Mouse (Mus musculus) liver, postnatal 0 days (tissue): ENCODE results near the gene Kcnmb2. TPM values are rescaled to one million over a fixed set of nuclear protein-coding genes. Genes with fewer than 3 reads are reported as not detected.

ENCODE experiments used
- ATAC-seq: fragments of 200-750 bp; cut with Nextera tagmentation; 2 replicates; pipeline ENCODE4 v1.8.0; 2017; ENCODE audit warnings: mild to moderate bottlenecking, moderate library complexity
- DNase-seq: peaks from one replicate; pipeline ENCODE4 v3.0.0-alpha.2; 2016
- H3K27ac ChIP-seq: fragments of 300-500 bp; sonication (generic); 2 replicates; pipeline ENCODE4 v1.5.1; 2014; ENCODE audit warnings: antibody characterized with exemption, moderate library complexity, mild to moderate bottlenecking, low read depth
- H3K27me3 ChIP-seq: fragments of 300-500 bp; sonication (generic); 2 replicates; pipeline ENCODE4 v1.6.1; 2014; ENCODE audit warnings: low read length, control low read depth, mixed read lengths; ENCODE audit not compliant: insufficient read depth
- H3K36me3 ChIP-seq: fragments of 300-500 bp; sonication (generic); replicated peaks from 2 replicates; pipeline ENCODE4 v1.6.1; 2014; ENCODE audit warnings: mild to moderate bottlenecking, control low read depth, low read length, moderate library complexity, mixed read lengths; ENCODE audit not compliant: insufficient read depth
- H3K4me1 ChIP-seq: fragments of 300-500 bp; sonication (generic); 2 replicates; pipeline ENCODE4 v1.6.1; 2014; ENCODE audit warnings: antibody characterized with exemption, mild to moderate bottlenecking, control low read depth; ENCODE audit not compliant: insufficient read depth
- H3K4me2 ChIP-seq: fragments of 300-500 bp; sonication (generic); 2 replicates; pipeline ENCODE4 v1.6.1; 2014; ENCODE audit warnings: low read depth, mild to moderate bottlenecking, low read length, moderate library complexity, mixed read lengths
- H3K4me3 ChIP-seq: fragments of 300-500 bp; sonication (generic); 2 replicates; pipeline ENCODE4 v1.5.1; 2014; ENCODE audit warnings: low read depth, low read length
- H3K9ac ChIP-seq: fragments of 300-500 bp; sonication (generic); replicated peaks from 2 replicates; pipeline ENCODE4 v1.6.1; 2014; ENCODE audit warnings: mild to moderate bottlenecking, moderate library complexity
- H3K9me3 ChIP-seq: fragments of 300-500 bp; sonication (generic); 2 replicates; pipeline ENCODE4 v1.6.1; 2016; ENCODE audit warnings: mild to moderate bottlenecking, control low read depth, low read length, mixed read lengths
- CTCF ChIP-seq: sonication (generic); IDR thresholded peaks from 2 replicates; pipeline ENCODE4 v1.5.1; 2016; ENCODE audit warnings: antibody characterized with exemption, low read depth
- EP300 ChIP-seq: IDR thresholded peaks from 2 replicates; pipeline ENCODE4 v1.6.1; 2016; ENCODE audit warnings: antibody characterized with exemption, low read depth, mild to moderate bottlenecking
- WGBS: fragments of 180-500 bp; shearing (Covaris S2); extraction: QIAGEN DNeasy Blood & Tissue Kit; methylation state at CpG from one replicate; pipeline ENCODE4 v1.1.7; 2014; ENCODE audit not compliant: insufficient replicate concordance; 5-methylcytosine and 5-hydroxymethylcytosine counted together
- polyA plus RNA-seq: library from polyadenylated mRNA; unstranded; fragments of >200 nt; fragmentation: Nextera tagmentation; extraction: Ambion mirVana; gene quantifications from 2 replicates; pipeline ENCODE4 v1.2.1, GENCODE M21; 2015

Gene Kcnmb2
- polyA plus RNA-seq, 1 experiment from 2014 or later: 0.12 TPM

GRCm38 (mm10) chr3:32062685-32063084, 160.4 kb downstream of the Kcnmb2 start:
- no peak for DNase-seq
- 67% methylated on average over 3 of the region's 3 CpGs for WGBS
- H3K27ac ChIP-seq: no peak overlapping the region
- no peak overlapping the region for H3K9ac ChIP-seq
- H3K4me3 ChIP-seq: no peak overlapping the region
- H3K4me2 ChIP-seq: no peak overlapping the region
- TF ChIP-seq EP300: no peak
- no peak for TF ChIP-seq CTCF
- no peaks in the 10 kb centered on the region for H3K4me1 ChIP-seq
- no peak for ATAC-seq
- no peaks in the 10 kb centered on the region for H3K36me3 ChIP-seq
- no peaks in the 10 kb centered on the region for H3K9me3 ChIP-seq
- no peaks in the 10 kb centered on the region for H3K27me3 ChIP-seq

- no peaks in the 10 kb centered on the region for H3K4me1 ChIP-seq
- WGBS: 40% methylated on average over 3 of the region's 3 CpGs
These were observed 161.0 kb downstream of the Kcnmb2 start for GRCm38 (mm10) chr3:32063312-32063711.

GRCm38 (mm10) chr3:32067004-32067935, 165.0 kb downstream of the Kcnmb2 start:
- Histone ChIP-seq H3K27me3 (no peaks in the 10 kb centered on the region), H3K4me1 (no peaks in the 10 kb centered on the region), H3K4me2 (no peak overlapping the region), H3K36me3 (no peaks in the 10 kb centered on the region), H3K4me3 (no peak overlapping the region), H3K9me3 (no peaks in the 10 kb centered on the region), H3K9ac (no peak overlapping the region), H3K27ac (no peak overlapping the region)
- peak; percentile 88 for ATAC-seq
- 58% methylated on average over 9 of the region's 9 CpGs for WGBS
- DNase-seq: no peak
- TF ChIP-seq EP300: no peak
- TF ChIP-seq CTCF: no peak

More at GRCm38 (mm10) chr3:32063312-32063711, 161.0 kb downstream of the Kcnmb2 start:
- no peak for DNase-seq
- H3K27me3 ChIP-seq: no peaks in the 10 kb centered on the region
- H3K9ac ChIP-seq: no peak overlapping the region
- no peak overlapping the region for H3K4me3 ChIP-seq
- no peak for ATAC-seq
- no peak overlapping the region for H3K27ac ChIP-seq
- no peaks in the 10 kb centered on the region for H3K36me3 ChIP-seq
- no peaks in the 10 kb centered on the region for H3K9me3 ChIP-seq
- no peak overlapping the region for H3K4me2 ChIP-seq
- TF ChIP-seq CTCF (no peak), EP300 (no peak)

- Histone ChIP-seq H3K27me3 (no peaks in the 10 kb centered on the region), H3K9ac (no peak overlapping the region), H3K27ac (no peak overlapping the region), H3K36me3 (no peaks in the 10 kb centered on the region), H3K4me1 (no peaks in the 10 kb centered on the region), H3K4me3 (no peak overlapping the region), H3K9me3 (no peaks in the 10 kb centered on the region), H3K4me2 (no peak overlapping the region)
- TF ChIP-seq CTCF (no peak), EP300 (no peak)
- DNase-seq: no peak
- no peak for ATAC-seq
- 63% methylated on average over 8 of the region's 8 CpGs for WGBS
These were observed 171.6 kb downstream of the Kcnmb2 start for GRCm38 (mm10) chr3:32073881-32074280.

- H3K4me2 ChIP-seq: no peak overlapping the region
- H3K27me3 ChIP-seq: no peaks in the 10 kb centered on the region
- H3K36me3 ChIP-seq: no peaks in the 10 kb centered on the region
- H3K9me3 ChIP-seq: no peaks in the 10 kb centered on the region
- no peak for TF ChIP-seq EP300
- TF ChIP-seq CTCF: no peak
- 72% methylated on average over 1 of the region's 1 CpGs for WGBS
- no peak for DNase-seq
- no peak overlapping the region for H3K4me3 ChIP-seq
- no peak overlapping the region for H3K9ac ChIP-seq
- no peak for ATAC-seq
- H3K27ac ChIP-seq: no peak overlapping the region
- no peaks in the 10 kb centered on the region for H3K4me1 ChIP-seq
These were observed 186.5 kb downstream of the Kcnmb2 start for GRCm38 (mm10) chr3:32088762-32089161.

- no peaks in the 10 kb centered on the region for H3K9me3 ChIP-seq
- H3K27me3 ChIP-seq: no peaks in the 10 kb centered on the region
- WGBS: 80% methylated on average over 10 of the region's 10 CpGs
- no peaks in the 10 kb centered on the region for H3K36me3 ChIP-seq
- no peak for TF ChIP-seq CTCF
- TF ChIP-seq EP300: no peak
- H3K4me2 ChIP-seq: no peak overlapping the region
- no peak overlapping the region for H3K27ac ChIP-seq
- H3K4me1 ChIP-seq: no peaks in the 10 kb centered on the region
- DNase-seq (no peak), ATAC-seq (no peak)
- H3K4me3 ChIP-seq: no peak overlapping the region
- no peak overlapping the region for H3K9ac ChIP-seq
These were observed 199.1 kb downstream of the Kcnmb2 start for GRCm38 (mm10) chr3:32101391-32101790.
